Mouse (Mus musculus): ENCODE measurements around the gene Ptchd1.

Ptchd1 gene

DNA sequence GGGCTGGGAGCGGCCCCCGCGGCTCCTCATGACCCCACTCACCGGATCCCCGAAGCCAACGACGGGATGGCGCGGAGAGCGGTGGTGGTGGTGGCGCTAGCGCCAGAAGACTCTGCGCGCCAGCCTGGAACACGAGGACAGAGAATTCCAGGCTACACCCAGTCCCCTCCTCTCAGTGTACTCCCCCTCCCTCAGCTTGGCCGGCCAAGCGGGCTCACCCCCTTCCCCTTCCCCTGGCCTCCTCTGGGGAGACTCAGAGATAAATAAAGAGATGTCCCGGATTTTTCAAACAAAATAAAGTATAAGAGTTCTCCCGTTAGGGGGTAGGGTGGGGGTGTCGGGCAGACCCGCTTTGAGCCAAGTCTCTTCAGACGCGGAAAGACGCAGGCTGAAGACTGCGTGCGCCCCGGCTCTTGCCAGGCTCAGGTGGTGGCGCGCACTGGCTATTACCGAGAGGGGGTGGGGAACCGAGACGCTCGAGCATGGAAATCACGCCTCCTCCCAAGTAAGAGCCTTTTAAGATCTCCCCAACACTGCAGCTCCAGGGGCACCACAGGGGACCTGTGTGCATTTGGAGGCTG lies at the start of gene Ptchd1:
Gene Ptchd1 (minus strand): TSS at position 114 of the 581 bp plus-strand sequence.
- no peak for DNase-seq (ENCODE audit: low spot score in 2 of 2)

GRCm38 (mm10) chrX:155657971-155658370 lies 34.4 kb upstream of the Ptchd1 start:
- DNase-seq (ENCODE audit: low spot score in 2 of 2), result no peak

- no peak for DNase-seq (ENCODE audit: low spot score in 2 of 2)
These were observed 22.4 kb upstream of the Ptchd1 start for GRCm38 (mm10) chrX:155645975-155646374.

- DNase-seq (ENCODE audit: low spot score in 2 of 2), result no peak
These were observed 20.4 kb upstream of the Ptchd1 start for GRCm38 (mm10) chrX:155643975-155644374.

GRCm38 (mm10) chrX:155625671-155626196 lies 2.1 kb upstream of the Ptchd1 start:
- no peak for DNase-seq (ENCODE audit: low spot score in 2 of 2)

- no peak for DNase-seq (ENCODE audit: low spot score in 2 of 2)
These were observed 1.3 kb upstream of the Ptchd1 start for GRCm38 (mm10) chrX:155624895-155625294.

DNA sequence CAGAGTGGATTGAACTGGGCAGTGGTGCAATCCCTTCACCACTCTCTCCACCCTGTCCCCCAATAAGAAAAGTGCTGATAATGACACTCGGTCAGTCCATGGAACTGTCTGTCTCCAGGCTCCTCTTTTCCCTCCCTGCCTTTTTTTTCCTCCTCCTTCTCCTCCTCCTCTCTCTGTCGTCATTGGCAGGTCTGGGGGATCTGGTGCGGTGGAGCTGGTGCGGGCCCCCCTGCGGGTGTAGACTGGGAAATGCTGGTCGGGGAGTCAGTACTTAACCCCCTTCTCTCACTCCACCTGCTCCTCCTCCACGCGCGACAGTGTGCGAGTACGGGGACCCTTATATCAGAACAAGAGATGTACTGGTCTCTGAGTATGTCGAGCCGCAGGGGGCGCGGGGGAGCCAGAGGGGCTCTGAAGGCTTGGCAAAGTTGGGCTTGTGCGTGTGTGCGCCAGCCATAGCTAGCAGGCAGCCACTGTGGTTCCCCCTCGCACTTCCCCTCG lies 777 bp upstream of the Ptchd1 start, which contains the start of gene Gm15155:
Gene Gm15155 (plus strand): TSS at position 401 of the 501 bp plus-strand sequence.
- DNase-seq (ENCODE audit: low spot score in 2 of 2), result peak in 1 of 2 experiments; percentile 18

GRCm38 (mm10) chrX:155622961-155623599 lies 534 bp downstream of the Ptchd1 start:
- no peak for DNase-seq (ENCODE audit: low spot score in 2 of 2)

DNA sequence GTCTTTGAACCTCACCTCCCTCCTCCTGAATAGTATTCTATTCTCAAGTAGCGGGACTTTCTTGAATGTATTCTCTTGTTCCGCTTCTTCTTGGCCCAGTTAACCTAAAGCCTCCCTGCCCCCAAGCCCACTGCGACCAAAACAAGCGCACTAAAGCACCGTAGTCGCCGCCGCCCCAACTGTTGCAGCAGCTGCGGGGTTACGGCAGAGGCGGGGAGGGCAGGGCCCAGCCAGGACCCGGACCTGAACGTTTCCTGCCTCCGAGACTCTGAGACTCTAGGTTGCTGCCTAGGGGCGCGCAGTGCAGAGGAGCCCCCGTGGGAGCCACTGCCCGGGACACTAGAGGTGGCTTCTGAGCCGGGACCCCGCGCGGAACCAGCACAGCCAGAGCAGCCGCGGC lies 1.1 kb downstream of the Ptchd1 start:
- DNase-seq (ENCODE audit: low spot score in 2 of 2), result no peak

- peak; percentile 59 to 60 for DNase-seq (ENCODE audit: low spot score in 2 of 2)
These were observed 22.4 kb downstream of the Ptchd1 start for GRCm38 (mm10) chrX:155601196-155601595.

- DNase-seq (ENCODE audit: low spot score in 2 of 2), result no peak
These were observed 27.2 kb downstream of the Ptchd1 start for GRCm38 (mm10) chrX:155596390-155596789.

- no peak for DNase-seq (ENCODE audit: low spot score in 2 of 2)
These were observed 28.9 kb downstream of the Ptchd1 start for GRCm38 (mm10) chrX:155594685-155595084.

- DNase-seq (ENCODE audit: low spot score in 2 of 2), result no peak
These were observed 31.1 kb downstream of the Ptchd1 start for GRCm38 (mm10) chrX:155592467-155592866.

DNA sequence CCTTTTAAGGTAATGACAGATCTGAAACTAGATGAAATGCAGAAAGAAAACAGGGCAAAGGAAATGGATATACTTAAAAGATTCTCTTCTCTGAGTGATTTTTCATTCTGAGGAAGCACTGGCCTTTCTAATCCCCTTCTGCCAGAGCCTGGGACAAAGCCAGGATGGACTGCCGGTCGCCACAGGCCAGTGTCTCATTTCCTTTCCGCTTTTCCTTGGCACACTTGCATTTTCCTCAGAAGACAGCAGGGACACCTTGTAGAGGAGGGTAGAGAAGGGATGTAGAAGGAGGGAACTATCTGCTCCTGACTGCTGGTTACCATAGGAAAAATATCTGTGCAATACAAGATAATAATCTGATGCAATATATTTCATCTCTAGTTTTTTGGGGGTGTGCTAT lies 32.1 kb downstream of the Ptchd1 start:
- DNase-seq (ENCODE audit: low spot score in 2 of 2), result no peak

DNA sequence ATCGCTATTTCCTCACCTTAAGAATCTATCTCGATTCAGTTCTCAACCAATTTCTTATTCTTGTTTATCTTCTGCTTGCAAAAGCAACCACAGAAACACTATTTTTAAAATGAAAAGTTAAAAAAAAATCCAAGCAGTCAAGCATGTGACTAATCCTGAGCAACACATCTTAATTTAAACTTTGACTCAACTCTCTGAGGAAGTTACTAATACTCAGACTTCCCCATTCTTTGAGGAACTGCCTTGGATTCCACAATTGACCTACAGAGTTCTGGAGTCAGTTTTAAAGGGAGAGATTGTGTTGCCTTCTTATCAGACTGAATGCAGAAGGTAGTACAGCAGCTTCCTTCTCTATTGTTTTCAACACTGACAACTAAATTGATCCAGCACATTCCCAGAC lies 39.0 kb downstream of the Ptchd1 start:
- no peak for DNase-seq (ENCODE audit: low spot score in 2 of 2)

- no peak for DNase-seq (ENCODE audit: low spot score in 2 of 2)
These were observed 43.8 kb downstream of the Ptchd1 start for GRCm38 (mm10) chrX:155579791-155580190.

DNA sequence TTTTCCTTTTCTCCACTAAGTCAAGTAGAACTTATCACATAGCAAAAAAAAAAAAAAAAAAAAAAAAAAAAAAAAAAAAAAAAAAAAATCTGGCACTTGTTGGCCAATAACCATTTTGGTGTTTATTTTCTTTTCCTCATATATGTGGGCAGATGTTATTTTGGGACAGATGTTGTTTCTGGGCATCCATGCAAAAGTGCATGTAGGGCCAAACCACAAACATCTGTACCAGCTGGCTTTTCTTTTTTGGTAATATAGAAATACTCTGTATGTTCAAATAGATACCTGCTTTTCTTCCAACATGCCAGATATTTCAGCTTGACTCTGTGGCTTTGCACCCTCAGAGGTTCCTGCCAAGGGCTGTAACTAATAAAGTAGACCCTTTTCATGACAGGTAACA lies 51.2 kb downstream of the Ptchd1 start:
- no peak for DNase-seq (ENCODE audit: low spot score in 2 of 2)

GRCm38 (mm10) chrX:155543780-155544179 lies 79.8 kb downstream of the Ptchd1 start:
- no peak for DNase-seq (ENCODE audit: low spot score in 2 of 2)

Measured in right cerebral cortex, postnatal 36 days (tissue).